Mouse (Mus musculus) megakaryocyte, embryonic 14.5 days (primary cell): ENCODE measurements at regions not wholly inside any gene's neighbourhood (a gene's known extent, or its start where the extent isn't known, plus 50 kb on each side); places are given as distances from the start of the nearest gene placed in this dataset.

ENCODE experiments used
- FLI1 ChIP-seq: IDR thresholded peaks from 2 replicates; pipeline ENCODE4 v1.6.1; 2012; ENCODE audit warnings: low read length, inconsistent platforms, mixed read lengths
- GATA1 ChIP-seq: IDR thresholded peaks from 3 replicates; pipeline ENCODE4 v1.6.1; 2012; ENCODE audit warnings: mixed read lengths, low read length, inconsistent platforms, borderline replicate concordance

DNA sequence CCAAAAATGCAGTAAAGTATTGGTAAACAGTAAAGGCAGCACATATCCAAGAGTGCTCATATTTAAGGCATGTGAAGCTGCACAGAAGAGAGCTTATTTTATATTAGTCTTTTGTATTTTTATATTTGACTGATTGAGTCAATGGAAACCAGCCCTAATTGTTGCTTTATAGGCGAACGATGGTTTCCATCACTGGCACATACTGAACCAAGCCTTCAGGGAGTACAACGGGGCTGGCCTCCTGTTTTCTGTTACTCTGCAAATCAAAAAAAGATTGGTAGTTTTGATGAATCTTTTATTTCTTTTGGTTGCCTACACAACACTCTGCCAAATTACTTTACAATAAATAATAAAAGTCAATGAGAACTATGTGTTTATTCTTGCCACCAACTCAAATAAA is 189.7 kb upstream of the Rspo3 start:
- TF ChIP-seq GATA1 (no peak), FLI1 (no peak)
